Mouse (Mus musculus): ENCODE data around the gene Vmn1r184. TPM values are rescaled to one million over a fixed set of nuclear protein-coding genes. Genes with fewer than 3 reads are reported as not detected.
"Not testable (repeated sequence)": the region's sequence is repeated elsewhere in the genome, so short reads cannot be mapped to it uniquely, and the experiment has no call there.

Gene Vmn1r184
- total RNA-seq (2015; ENCODE audit: low replicate concordance) (not detected in 2 replicates), total RNA-seq (2017; ENCODE audit: low replicate concordance) (not detected in 2 replicates)

DNA sequence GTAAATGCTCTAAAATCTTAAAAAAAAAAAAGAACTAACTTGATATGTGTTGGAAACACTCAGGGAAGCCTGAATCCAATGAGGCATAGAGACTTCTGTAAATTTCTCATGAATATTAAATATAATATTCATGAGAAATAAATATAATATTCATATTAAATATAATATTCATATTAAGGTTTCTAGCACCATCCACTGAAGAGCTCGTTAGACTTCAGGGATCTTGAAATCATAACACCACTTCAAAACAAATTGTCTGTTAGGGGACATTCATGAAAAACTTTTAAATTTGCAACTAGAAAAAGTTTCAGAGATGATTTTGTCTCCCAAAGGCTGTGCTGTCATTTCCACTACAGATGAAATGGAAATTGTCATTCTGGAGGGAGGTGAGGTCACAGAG is at the start of gene Vmn1r184:
TSS of gene Vmn1r184 (plus strand) at position 301 of the 400 bp plus-strand sequence.
- not testable (repeated sequence) for ATAC-seq (replicated peaks; ENCODE audit: low FRiP score, poor library complexity, severe bottlenecking)

DNA sequence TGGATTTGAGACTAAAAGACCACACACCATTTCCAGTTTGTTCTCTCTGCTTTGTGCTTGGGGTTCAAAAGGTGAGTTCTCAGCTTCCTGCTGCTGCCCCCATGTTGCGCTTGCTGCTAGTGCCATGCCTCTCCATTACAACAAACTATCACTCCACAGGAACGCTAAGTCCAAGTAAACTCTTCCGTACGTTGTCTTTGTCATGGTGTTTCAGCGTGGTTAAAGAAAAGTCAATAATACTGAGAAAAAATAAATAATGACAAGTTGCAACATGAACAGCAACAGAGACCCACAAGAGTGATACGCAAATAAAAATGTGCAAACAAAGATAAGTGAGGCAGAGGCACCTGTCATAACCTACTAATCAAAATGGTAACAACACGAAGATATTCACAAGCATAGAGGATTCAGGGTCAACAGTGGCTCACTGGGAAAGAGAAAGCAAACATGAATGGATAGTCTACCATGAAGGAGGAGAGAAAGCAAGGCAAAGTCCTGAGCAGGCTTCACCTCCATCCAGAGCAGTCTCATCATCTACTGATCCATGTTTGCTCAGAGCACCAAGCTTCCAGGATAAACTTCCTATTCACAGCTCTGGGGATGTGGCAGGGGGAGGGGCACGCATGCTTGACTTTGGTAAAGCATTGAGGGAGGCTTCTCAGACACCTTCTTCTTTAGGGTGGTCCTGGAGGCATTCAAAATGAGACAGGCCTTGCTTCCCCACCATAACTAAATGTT is 43.5 kb downstream of the Vmn1r184 start:
- ATAC-seq (replicated peaks; ENCODE audit: low FRiP score, poor library complexity, severe bottlenecking) = not testable (repeated sequence)

- not testable (repeated sequence) for ATAC-seq (replicated peaks; ENCODE audit: low FRiP score, poor library complexity, severe bottlenecking)
These were observed 46.8 kb downstream of the Vmn1r184 start, which contains the start of gene Cyp2a4 for GRCm38 (mm10) chr7:26306926-26307325. TSS of gene Cyp2a4 (plus strand) at chr7:26307169.

DNA sequence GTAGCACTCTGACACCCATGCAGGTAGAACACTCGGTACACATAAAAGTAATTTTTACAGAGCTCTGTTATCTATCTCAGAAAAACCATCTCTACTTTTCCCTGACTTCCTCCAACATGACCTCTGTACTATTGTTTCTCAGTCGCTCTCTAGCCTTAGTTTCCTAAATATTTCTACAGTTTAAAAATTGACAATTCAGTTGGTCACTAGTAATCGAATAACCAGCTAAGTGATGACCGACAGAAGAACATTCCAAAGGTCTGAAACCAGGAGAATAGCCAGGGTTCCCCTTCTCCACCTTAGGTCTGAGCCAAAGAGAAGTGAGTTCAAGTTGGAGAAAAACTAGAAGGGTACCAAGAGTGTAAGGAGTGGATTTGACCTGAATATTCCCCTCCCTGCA is 51.7 kb downstream of the Vmn1r184 start:
- not testable (repeated sequence) for ATAC-seq (replicated peaks; ENCODE audit: low FRiP score, poor library complexity, severe bottlenecking)

- ATAC-seq (replicated peaks; ENCODE audit: low FRiP score, poor library complexity, severe bottlenecking) = not testable (repeated sequence)
These were observed 55.1 kb downstream of the Vmn1r184 start for GRCm38 (mm10) chr7:26315194-26315593.

DNA sequence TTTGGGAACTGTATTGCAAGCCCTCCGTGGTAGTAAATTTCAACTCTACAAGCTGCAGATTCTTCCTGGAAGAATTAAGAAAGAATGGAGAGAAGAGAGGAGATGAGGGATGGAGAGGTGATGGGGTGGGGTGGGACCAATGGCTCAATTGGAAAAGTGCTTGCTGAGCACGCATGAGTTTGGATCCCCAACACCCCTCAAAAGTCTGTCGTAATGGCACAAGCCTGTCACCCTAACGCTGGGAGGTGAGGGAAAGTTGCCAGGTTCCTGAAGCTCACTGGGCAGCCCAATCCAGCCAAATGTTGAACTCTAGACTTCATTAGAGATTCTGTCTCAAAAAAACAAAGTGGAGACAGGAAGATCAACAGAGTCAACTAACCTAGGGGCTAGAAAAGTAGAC is 55.7 kb downstream of the Vmn1r184 start:
- not testable (repeated sequence) for ATAC-seq (replicated peaks; ENCODE audit: low FRiP score, poor library complexity, severe bottlenecking)

Other genes starting within 250 kb of the Vmn1r184 start
- gene Cyp2b13, start 198.8 kb upstream of the Vmn1r184 start, total RNA-seq (2015; ENCODE audit: low replicate concordance) = not detected in 2 replicates
- gene Cyp2b13, start 198.8 kb upstream of the Vmn1r184 start, total RNA-seq (2017; ENCODE audit: low replicate concordance) = not detected in 2 replicates
- not detected in 2 replicates for gene Cyp2b9, start 86.9 kb upstream of the Vmn1r184 start, total RNA-seq (2015; ENCODE audit: low replicate concordance)
- gene Cyp2b9, start 86.9 kb upstream of the Vmn1r184 start, total RNA-seq (2017; ENCODE audit: low replicate concordance) = not detected in 2 replicates
- not detected in 2 replicates for gene Cyp2a4, start 46.8 kb downstream of the Vmn1r184 start, total RNA-seq (2015; ENCODE audit: low replicate concordance)
- not detected in 2 replicates for gene Cyp2a4, start 46.8 kb downstream of the Vmn1r184 start, total RNA-seq (2017; ENCODE audit: low replicate concordance)
- gene Nlrp9c, start 143.4 kb downstream of the Vmn1r184 start, total RNA-seq (2015; ENCODE audit: low replicate concordance) = not detected in 2 replicates
- gene Nlrp9c, start 143.4 kb downstream of the Vmn1r184 start, total RNA-seq (2017; ENCODE audit: low replicate concordance) = not detected in 2 replicates
- not detected in 2 replicates for gene Nlrp4a, start 174.8 kb downstream of the Vmn1r184 start, total RNA-seq (2015; ENCODE audit: low replicate concordance)
- gene Nlrp4a, start 174.8 kb downstream of the Vmn1r184 start, total RNA-seq (2017; ENCODE audit: low replicate concordance) = not detected in 2 replicates